ENCODE assay signal across 18 mouse cellular contexts in the genomic region with DNA sequence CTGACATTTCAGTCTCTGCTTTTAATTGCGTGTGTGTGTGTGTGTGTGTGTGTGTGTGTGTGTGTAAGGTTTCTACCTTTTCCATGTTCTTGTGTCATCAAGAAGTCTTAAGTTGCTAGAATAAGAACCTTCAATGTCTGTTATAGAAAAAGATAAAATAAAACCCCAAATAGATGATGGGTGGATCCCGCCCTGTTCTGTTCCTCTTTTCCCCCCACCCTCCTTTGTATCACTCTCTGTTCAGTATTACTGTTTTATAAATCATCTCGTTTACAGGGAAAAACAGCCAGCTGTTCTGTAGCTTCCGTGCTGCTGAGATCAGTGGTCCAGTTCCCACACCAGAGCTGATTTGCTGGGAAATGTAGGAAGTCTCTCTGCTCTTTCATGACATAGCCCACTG.
"Had no signal": no experiment of that assay in that cellular context is flagged by ENCODE, and none has a peak within 500 bp of the region (broad histone marks: within the 10 kb centered on the region; RNA-seq: fewer than 3 reads in every experiment).

No protein-coding gene starts in this region.

- H3K4me2 ChIP-seq: lung, embryonic 14.5 days; midbrain, embryonic 12.5 days; neural tube, embryonic 13.5 days; neural tube, embryonic 15.5 days; stomach, embryonic 15.5 days had no signal

- H3K4me3 ChIP-seq: midbrain, embryonic 10.5 days; midbrain, embryonic 12.5 days; myocyte; neural tube, embryonic 13.5 days; neural tube, embryonic 15.5 days; stomach, embryonic 15.5 days had no signal

- H3K4me1 ChIP-seq: neural tube, embryonic 13.5 days; neural tube, embryonic 15.5 days; stomach, embryonic 15.5 days had no signal

- ATAC-seq: midbrain, embryonic 16.5 days had no signal

- H3K9me3 ChIP-seq: midbrain, embryonic 10.5 days; midbrain, embryonic 12.5 days; neural tube, embryonic 13.5 days; neural tube, embryonic 15.5 days; stomach, embryonic 15.5 days had no signal

- DNase-seq: lung, adult 18-20 months; lung, embryonic 14.5 days; lung, postnatal 10 days; lung, postnatal 4 days; midbrain, embryonic 14.5 days; retina, postnatal 1 day; right cerebral cortex, adult 18-20 months; thymus, adult 2 months; thymus, postnatal 25 days; thymus, postnatal 4 days had no signal

- H3K27me3 ChIP-seq: neural tube, embryonic 13.5 days; neural tube, embryonic 15.5 days; stomach, embryonic 15.5 days had no signal

- H3K9ac ChIP-seq: lung, embryonic 14.5 days; midbrain, embryonic 12.5 days; neural tube, embryonic 13.5 days; neural tube, embryonic 15.5 days; stomach, embryonic 15.5 days had no signal

- H3K27ac ChIP-seq: midbrain, embryonic 10.5 days; midbrain, embryonic 12.5 days; neural tube, embryonic 13.5 days; neural tube, embryonic 15.5 days; stomach, embryonic 15.5 days; stomach, postnatal 0 days had no signal

- H3K36me3 ChIP-seq: midbrain, embryonic 10.5 days; midbrain, embryonic 12.5 days; neural tube, embryonic 13.5 days; neural tube, embryonic 15.5 days; stomach, embryonic 15.5 days had no signal
